Mouse (Mus musculus) skeletal muscle tissue, postnatal 0 days (tissue): ENCODE results near the gene Olfr411. TPM values are rescaled to one million over a fixed set of nuclear protein-coding genes. Genes with fewer than 3 reads are reported as not detected.

Experiments
- polyA plus RNA-seq: library from polyadenylated mRNA; unstranded; fragments of >200 nt; fragmentation: Nextera tagmentation; extraction: Ambion mirVana; gene quantifications from 2 replicates; pipeline ENCODE4 v1.2.1, GENCODE M21; 2015

Gene Olfr411
- not detected in 2 replicates for polyA plus RNA-seq

DNA sequence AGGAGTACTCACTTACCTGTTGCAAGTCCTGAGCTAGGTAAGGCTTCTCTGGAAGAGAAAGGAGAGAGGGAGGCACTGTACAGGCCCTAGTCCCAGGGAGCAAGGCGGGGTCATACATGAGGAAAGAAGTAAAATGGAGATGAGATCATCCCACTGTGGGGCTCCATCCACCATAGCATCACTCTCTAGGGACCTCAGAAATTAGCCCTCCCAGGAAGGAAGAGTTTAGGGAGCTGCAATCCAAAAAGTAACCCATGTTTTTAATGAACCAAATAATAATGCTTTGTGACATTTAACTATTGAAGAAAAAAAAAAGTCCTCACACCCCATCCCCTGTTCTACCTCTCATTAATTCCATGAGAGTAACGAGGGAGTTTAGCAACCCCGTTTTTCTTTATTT lies at the start of gene Olfr411:
Gene Olfr411 (minus strand): TSS at position 101 of the 400 bp plus-strand sequence.

DNA sequence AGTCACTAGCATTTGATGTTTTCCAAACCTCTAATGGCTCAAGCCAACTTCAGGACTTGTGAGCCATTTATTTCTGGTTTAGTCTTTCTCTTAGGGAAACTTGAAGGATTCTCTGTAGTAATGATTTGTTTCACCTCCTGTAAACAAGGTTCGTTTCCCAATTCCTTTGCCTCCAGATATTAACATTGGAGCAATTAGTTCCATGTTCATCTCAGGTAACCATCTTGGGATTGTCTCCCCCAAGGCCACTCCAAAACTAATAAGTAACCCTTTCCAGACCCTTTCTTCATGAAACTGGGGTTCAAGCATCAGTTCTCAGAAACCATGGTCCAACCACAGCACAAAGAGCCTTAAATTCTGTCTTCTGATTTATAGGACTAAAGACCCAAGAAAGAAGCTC lies 9.3 kb upstream of the Olfr411 start, which contains the start of gene Olfr412:
Gene Olfr412 (plus strand): TSS at position 301 of the 400 bp plus-strand sequence.

DNA sequence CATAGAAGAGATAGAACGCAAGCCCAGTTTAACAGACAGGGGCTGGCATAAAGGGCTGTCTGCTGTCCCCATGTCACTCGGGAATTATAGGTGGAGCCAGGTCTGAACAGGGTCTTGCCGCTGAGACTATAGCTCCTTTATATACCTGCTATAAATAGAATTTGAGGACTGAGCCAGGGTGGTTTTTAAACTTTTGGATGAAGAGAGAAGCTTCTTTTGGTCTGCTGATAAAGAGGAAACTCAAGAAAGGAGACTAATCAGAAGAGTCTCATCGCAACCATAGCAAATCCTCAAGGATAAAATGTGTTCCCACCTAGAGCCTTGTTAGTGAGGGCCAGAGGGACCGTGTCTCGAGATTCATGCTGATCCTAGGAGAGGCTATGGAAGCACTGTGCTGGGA lies 14.5 kb downstream of the Olfr411 start, which contains the start of gene Olfr410:
Gene Olfr410 (minus strand): TSS at position 101 of the 400 bp plus-strand sequence.

Other genes with a start within 250 kb of the Olfr411 start
- gene Olfr401, start 238.9 kb downstream of the Olfr411 start, polyA plus RNA-seq: not detected in 2 replicates
- gene Olfr402, start 199.1 kb downstream of the Olfr411 start, polyA plus RNA-seq: not detected in 2 replicates
- not detected in 2 replicates for gene Olfr403, start 166.4 kb downstream of the Olfr411 start, polyA plus RNA-seq
- not detected in 2 replicates for gene Olfr43, start 141.3 kb downstream of the Olfr411 start, polyA plus RNA-seq
- gene Olfr406, start 92.8 kb downstream of the Olfr411 start, polyA plus RNA-seq: not detected in 2 replicates
- gene Olfr59, start 68.9 kb downstream of the Olfr411 start, polyA plus RNA-seq: not detected in 2 replicates
- not detected in 2 replicates for gene Olfr410, start 14.6 kb downstream of the Olfr411 start, polyA plus RNA-seq
- gene Olfr412, start 9.4 kb upstream of the Olfr411 start, polyA plus RNA-seq: not detected in 2 replicates